Comparison of ENCODE assay signal across 8 mouse cellular contexts in the genomic region with DNA sequence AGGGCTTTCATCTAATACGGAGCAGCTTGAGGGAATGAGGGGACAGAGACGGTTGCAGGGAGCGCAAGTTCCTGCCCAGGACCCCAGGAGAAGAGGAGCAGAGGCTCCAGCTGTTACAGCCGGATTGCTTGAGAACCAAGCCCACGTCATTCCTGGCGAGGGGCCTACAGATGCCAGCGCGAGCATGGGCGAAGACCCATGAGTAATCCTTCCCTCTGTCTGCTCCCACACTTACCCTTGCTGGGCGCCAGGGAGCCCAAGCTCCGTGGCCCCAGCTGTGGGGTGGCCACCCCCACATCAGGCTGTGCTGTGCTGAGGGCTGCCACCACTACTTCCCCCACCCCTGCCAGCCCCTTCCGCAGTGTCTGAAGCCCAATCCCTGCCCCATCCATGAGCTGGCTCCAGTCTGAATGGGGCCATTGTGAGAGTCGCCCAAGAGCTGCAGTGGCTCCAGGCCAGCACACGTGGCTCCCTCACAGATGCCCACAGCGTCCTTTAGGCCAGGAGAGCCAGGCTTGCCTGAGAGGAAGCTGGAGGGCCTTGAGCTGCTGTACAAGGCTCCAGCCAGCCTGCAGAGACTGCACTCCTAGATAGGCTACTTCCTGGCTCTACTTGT. TPM values are rescaled to one million over a fixed set of nuclear protein-coding genes. Genes with fewer than 3 reads are reported as not detected.
DNase-seq lines count a peak whose midpoint lies in the region; ATAC-seq lines count a peak whose summit lies in the region.

No protein-coding gene starts in this region.

- H3K36me3 ChIP-seq in kidney, embryonic 16.5 days (ENCODE audit: insufficient read depth, low read length): no peaks in the 10 kb centered on the region
- no peaks in the 10 kb centered on the region for H3K36me3 ChIP-seq in kidney, embryonic 15.5 days
- no peaks in the 10 kb centered on the region for H3K36me3 ChIP-seq in heart, embryonic 10.5 days

- peak overlapping the region; percentile 9; the same call in 1 of the 2 replicates for H3K27ac ChIP-seq in kidney, embryonic 16.5 days (ENCODE audit: low read length)
- no peak overlapping the region for H3K27ac ChIP-seq in kidney, embryonic 15.5 days
- peak overlapping the region; percentile 83 for H3K27ac ChIP-seq in heart, embryonic 10.5 days

- no peaks in the 10 kb centered on the region for H3K27me3 ChIP-seq in kidney, embryonic 16.5 days (ENCODE audit: insufficient read depth, low read length)
- no peaks in the 10 kb centered on the region for H3K27me3 ChIP-seq in kidney, embryonic 15.5 days
- no peaks in the 10 kb centered on the region for H3K27me3 ChIP-seq in heart, embryonic 10.5 days (ENCODE audit: insufficient read depth, poor library complexity, severe bottlenecking)

- H3K9ac ChIP-seq in kidney, embryonic 16.5 days (replicated peaks; ENCODE audit: low read length): 0 out of 2 replicates have a peak overlapping the region, but pooled peaks have one; percentile 1
- H3K9ac ChIP-seq in kidney, embryonic 15.5 days: no peak overlapping the region; the same call in 1 of the 2 replicates

- H3K4me2 ChIP-seq in kidney, embryonic 16.5 days (replicated peaks; ENCODE audit: low read depth, low read length): no peak overlapping the region
- H3K4me2 ChIP-seq in kidney, embryonic 15.5 days: no peak overlapping the region

- WGBS in kidney, embryonic 16.5 days: 65% methylated on average over 15 of the region's 15 CpGs
- 66% methylated on average over 15 of the region's 15 CpGs for WGBS in kidney, embryonic 15.5 days
- WGBS in heart, embryonic 10.5 days: 57% methylated on average over 15 of the region's 15 CpGs

- peaks cover 10% of the 10 kb centered on the region for H3K4me1 ChIP-seq in kidney, embryonic 16.5 days (ENCODE audit: insufficient read depth, low read length)
- peaks cover 23% of the 10 kb centered on the region for H3K4me1 ChIP-seq in kidney, embryonic 15.5 days
- peaks cover 53% of the 10 kb centered on the region for H3K4me1 ChIP-seq in heart, embryonic 10.5 days

- H3K9me3 ChIP-seq in kidney, embryonic 16.5 days (ENCODE audit: low read length): no peaks in the 10 kb centered on the region
- no peaks in the 10 kb centered on the region for H3K9me3 ChIP-seq in kidney, embryonic 15.5 days (replicated peaks)
- H3K9me3 ChIP-seq in heart, embryonic 10.5 days: no peaks in the 10 kb centered on the region

- H3K4me3 ChIP-seq in kidney, embryonic 16.5 days (ENCODE audit: low read length): no peak overlapping the region
- H3K4me3 ChIP-seq in kidney, embryonic 15.5 days (replicated peaks): no peak overlapping the region
- peak overlapping the region; percentile 8; the same call in 1 of the 2 replicates for H3K4me3 ChIP-seq in heart, embryonic 10.5 days

- peak; percentile 46 to 59 for DNase-seq in cerebellum, postnatal 14 days
- DNase-seq in heart, embryonic 10.5 days (ENCODE audit: low spot score): no peak
- DNase-seq in layer of hippocampus, postnatal 36 days: peak; percentile 75 to 82
- DNase-seq in lung, postnatal 25 days (ENCODE audit: low spot score): peak; percentile 63
- no peak for DNase-seq in natural killer cell, adult 2 months (ENCODE audit: low spot score in 2 of 2)
- no peak for DNase-seq in kidney, adult 9 months

- no peak for ATAC-seq in kidney, embryonic 16.5 days (ENCODE audit: low FRiP score, low TSS enrichment)
- no peak; the same call in 1 of the 2 replicates for ATAC-seq in kidney, embryonic 15.5 days (replicated peaks; ENCODE audit: low FRiP score)

RNA-seq across cellular contexts. Expression of a gene that starts 25.4 kb away (rescaled TPM):
- polyA plus RNA-seq in kidney, embryonic 16.5 days (2015; fragmentation: Nextera tagmentation; extraction: Ambion mirVana): 209 and 228 TPM in 2 replicates
- polyA plus RNA-seq in kidney, embryonic 15.5 days (2015; fragmentation: Nextera tagmentation; extraction: Ambion mirVana): 200 TPM in 2 replicates
- polyA plus RNA-seq in heart, embryonic 10.5 days (2016; fragmentation: Nextera tagmentation; extraction: Ambion mirVana): 263 and 343 TPM in 2 replicates
- total RNA-seq in layer of hippocampus, postnatal 36 days (2021): 10 to 100 TPM; 36.3 to 40.6 TPM

RNA-seq across cellular contexts. Expression of a gene that starts 55.1 kb away (rescaled TPM):
- polyA plus RNA-seq in kidney, embryonic 16.5 days (2015; fragmentation: Nextera tagmentation; extraction: Ambion mirVana): 180 and 233 TPM in 2 replicates
- 257 and 267 TPM in 2 replicates for polyA plus RNA-seq in kidney, embryonic 15.5 days (2015; fragmentation: Nextera tagmentation; extraction: Ambion mirVana)
- polyA plus RNA-seq in heart, embryonic 10.5 days (2016; fragmentation: Nextera tagmentation; extraction: Ambion mirVana): 162 and 193 TPM in 2 replicates
- total RNA-seq in layer of hippocampus, postnatal 36 days (2021): 100 to 1,000 TPM; 123 to 143 TPM

Comparison
In these comparisons a context has a peak if more than half of its experiments do, and no peak if none do; other contexts are left out.
1. DNase-seq: peak in cerebellum, postnatal 14 days (2 of 2), layer of hippocampus, postnatal 36 days (2 of 2) and lung, postnatal 25 days (single experiment); none in heart, embryonic 10.5 days (single experiment), natural killer cell, adult 2 months (0 of 2) and kidney, adult 9 months (single experiment).